Mouse (Mus musculus): ENCODE results near the gene Rbm15. TPM values are rescaled to one million over a fixed set of nuclear protein-coding genes. Genes with fewer than 3 reads are reported as not detected.

Gene Rbm15
- 10 to 100 TPM; 69.7 to 71.6 TPM for total RNA-seq (2023)

GRCm38 (mm10) chr3:107333381-107334201 is at the start of gene Rbm15:
Gene Rbm15, minus strand, starts transcription at chr3:107333673.

GRCm38 (mm10) chr3:107290764-107291381 is 42.6 kb downstream of the Rbm15 start, which contains the start of gene Slc16a4:
Gene Slc16a4, plus strand, starts transcription at chr3:107291230.

GRCm38 (mm10) chr3:107278479-107279269 is 54.8 kb downstream of the Rbm15 start, which contains the start of gene Lamtor5:
Gene Lamtor5, plus strand, starts transcription at chr3:107278858.

Other genes starting within 250 kb of the Rbm15 start
- gene Kcna2, start 232.5 kb downstream of the Rbm15 start, total RNA-seq (2023) = under 1 TPM; 0.18 to 0.29 TPM
- gene Kcna10, start 150.6 kb downstream of the Rbm15 start, total RNA-seq (2023) = not detected
- gene Cym, start 111.9 kb downstream of the Rbm15 start, total RNA-seq (2023) = not detected
- gene A630076J17Rik, start 103.1 kb downstream of the Rbm15 start, total RNA-seq (2023) = not detected
- not detected for gene Prok1, start 94.0 kb downstream of the Rbm15 start, total RNA-seq (2023)
- gene Lamtor5, start 54.8 kb downstream of the Rbm15 start, total RNA-seq (2023) = 10 to 100 TPM; 46.0 to 48.8 TPM
- gene Slc16a4, start 42.4 kb downstream of the Rbm15 start, total RNA-seq (2023) = 1 to 10 TPM; 1.1 to 1.3 TPM
- gene Kcnc4, start 125.9 kb upstream of the Rbm15 start, total RNA-seq (2023) = not detected
- gene Slc6a17, start 184.3 kb upstream of the Rbm15 start, total RNA-seq (2023) = not detected
- gene Ubl4b, start 221.4 kb upstream of the Rbm15 start, total RNA-seq (2023) = not detected